Mouse (Mus musculus) E14TG2a.4 (cell line): Measurements from ENCODE around the gene Stmn1.

Source experiments
- CTCF ChIP-seq: conservative IDR thresholded peaks from 2 replicates; pipeline ENCODE4 v1.5.1; 2014; ENCODE audit warnings: low read length
- NANOG ChIP-seq: IDR thresholded peaks from 2 replicates; pipeline ENCODE4 v1.6.1; 2014; ENCODE audit warnings: borderline replicate concordance, low read length, mixed read lengths
- POU5F1 ChIP-seq: IDR thresholded peaks from 2 replicates; pipeline ENCODE4 v1.6.1; 2014; ENCODE audit warnings: low read length, borderline replicate concordance

DNA sequence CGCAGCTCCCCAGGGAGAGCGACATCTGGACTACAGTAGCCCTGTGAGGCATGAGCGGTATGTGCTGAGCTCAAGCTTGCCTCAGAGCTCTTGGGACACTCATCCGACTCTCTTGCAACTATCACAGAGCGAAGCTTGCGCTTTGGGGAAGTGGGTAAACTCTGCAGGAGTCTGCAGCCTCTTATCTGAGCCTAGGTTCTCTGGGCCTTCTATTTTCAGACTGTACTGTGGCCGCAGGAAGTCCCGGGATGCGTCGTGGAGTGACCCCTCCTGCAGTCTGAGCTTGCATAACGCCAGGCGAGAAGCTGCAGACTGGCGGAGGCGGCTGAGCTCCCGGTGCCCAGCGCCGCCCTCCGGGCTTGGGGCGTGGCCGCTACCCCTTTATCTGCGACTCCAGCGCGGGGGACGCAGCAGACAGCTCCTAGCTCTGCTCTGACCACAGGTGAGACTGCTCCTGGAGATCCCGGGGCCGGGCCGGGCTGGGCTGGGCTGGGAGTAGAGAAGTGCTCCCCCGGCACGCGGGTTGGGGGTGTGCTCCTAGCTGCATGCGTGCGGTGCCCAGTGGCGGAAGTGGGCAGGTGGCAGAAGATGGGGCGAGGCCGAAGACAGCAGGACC is 28.6 kb downstream of the Stmn1 start, which contains the start of gene Paqr7:
- TF ChIP-seq CTCF (no peak), NANOG (no peak), POU5F1 (no peak)
